Mouse (Mus musculus) brain, embryonic 18.5 days (tissue): ENCODE measurements around the gene Lsp1.

ENCODE experiments used
- DNase-seq: peaks from one replicate; pipeline ENCODE4 v3.0.0-alpha.2; 2012; ENCODE audit warnings: low read depth, low spot score

Lsp1 gene

DNA sequence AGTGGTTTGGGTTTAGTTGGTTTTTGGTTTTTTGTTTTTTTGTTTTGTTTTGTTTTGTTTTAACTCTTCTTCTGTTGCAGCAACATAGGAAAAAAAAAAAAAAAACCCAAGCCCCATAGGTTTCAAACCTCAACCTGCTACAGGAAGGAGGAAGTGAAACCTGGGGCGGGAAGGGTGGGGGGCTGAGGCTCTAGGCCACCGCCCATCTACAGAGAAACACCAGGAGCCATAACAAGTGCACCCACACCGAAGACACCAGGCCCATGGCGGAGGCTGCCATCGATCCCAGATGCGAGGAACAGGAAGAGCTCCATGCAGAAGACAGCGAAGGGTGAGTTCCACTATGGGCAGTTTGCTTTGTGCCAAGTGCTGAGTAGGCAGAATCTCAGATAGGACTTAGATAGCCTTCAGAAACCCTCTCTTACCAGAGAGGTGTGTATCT is at the start of gene Lsp1:
Lsp1 (plus strand) TSS at position 174 of the 442 bp plus-strand sequence.
- no peak for DNase-seq

DNA sequence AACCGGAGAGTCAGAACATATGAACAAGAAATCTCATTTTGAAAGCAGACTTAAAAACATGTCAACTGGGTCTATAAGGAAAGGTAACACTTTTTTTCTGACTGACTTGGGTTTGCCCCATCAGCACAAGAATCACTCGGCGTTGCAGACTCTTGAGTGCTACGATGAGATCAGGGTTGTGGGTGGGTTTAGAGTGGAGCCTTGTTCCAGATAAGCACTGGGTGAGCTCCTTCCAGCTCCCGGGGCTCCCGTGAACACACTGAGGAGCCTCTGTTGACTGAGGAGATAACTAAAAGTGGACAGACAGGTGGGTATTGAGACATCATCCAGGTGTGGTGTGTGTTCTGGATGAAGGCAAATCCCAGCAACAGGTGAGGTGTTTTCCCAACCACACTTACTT is 47.3 kb upstream of the Lsp1 start:
- DNase-seq, result no peak

DNA sequence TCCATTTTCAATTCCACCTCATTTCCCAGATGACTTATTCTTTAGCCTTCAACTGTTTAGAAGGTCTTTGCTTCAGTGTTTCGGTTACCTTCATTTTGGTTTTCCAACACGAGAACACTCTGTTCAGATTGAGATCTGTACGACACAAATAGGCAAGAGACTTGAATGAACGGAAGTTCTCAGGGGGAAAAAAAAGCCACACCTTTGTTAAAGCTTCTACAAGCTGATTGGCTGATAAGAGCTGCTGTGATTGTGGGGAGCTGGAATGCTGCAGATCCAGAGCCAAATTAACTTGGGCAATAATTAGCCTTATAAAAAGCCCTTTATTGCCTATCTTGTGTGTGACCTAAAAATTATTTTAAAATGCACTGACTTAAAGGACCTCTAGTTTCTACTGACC is 45.3 kb upstream of the Lsp1 start:
- DNase-seq, result no peak

DNA sequence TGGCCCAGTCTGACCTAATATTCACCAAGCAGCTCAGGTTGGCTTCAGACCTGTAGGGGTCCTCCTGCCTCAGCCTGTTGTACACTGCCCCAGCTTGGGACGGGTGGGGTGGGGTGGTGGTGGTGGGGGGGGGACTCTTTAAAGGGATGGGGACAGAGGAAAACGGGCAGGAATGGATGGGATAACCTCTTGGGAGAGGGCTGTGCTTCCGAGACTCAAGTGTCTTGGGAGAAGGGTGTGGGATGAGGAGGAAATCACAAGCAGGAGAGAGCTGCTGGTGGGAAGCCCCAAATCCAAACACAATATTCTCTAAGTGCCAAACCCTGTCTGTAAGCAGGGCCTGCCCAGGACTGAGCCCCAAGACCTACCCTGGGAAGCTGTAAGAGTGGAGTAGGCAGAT is 44.4 kb upstream of the Lsp1 start:
- DNase-seq, result no peak

DNA sequence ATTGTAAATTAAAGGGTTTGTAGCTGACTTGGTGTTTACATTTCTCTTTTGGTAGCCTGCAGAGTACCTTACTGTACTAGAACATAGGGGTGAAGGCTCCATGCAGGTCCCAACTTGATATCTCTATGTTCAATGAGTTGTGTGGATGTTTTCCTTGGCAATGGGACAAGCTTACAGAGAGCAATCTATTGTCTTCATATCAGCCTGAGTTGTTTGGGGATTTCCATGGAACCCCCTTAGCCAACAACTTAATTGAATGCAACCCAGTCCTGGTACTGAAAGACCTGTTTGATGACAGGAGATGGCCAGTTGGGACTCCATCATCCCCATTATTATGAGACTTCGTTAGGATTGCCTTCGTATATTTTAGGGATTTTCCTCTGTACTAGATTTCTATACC is 42.6 kb upstream of the Lsp1 start:
- DNase-seq, result no peak

DNA sequence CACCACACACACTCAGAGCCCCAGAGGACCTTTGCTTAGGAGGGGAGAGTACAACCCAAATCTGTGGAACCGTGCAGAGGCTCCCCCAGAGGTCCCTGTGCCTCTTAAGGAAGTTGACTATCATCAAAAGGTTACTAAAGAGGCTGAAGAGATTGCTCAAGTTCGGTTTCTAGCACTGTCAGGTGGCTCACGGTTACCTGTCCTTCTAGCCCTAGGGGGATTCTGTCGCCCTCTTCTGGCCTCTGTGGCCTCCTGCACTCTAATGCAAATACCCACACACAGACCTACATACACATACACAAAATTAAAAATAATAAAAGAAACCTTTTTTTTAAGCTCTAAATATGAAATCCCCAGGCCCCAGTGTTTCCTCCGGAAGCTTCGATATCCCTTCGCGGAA is 41.9 kb upstream of the Lsp1 start:
- no peak for DNase-seq

DNA sequence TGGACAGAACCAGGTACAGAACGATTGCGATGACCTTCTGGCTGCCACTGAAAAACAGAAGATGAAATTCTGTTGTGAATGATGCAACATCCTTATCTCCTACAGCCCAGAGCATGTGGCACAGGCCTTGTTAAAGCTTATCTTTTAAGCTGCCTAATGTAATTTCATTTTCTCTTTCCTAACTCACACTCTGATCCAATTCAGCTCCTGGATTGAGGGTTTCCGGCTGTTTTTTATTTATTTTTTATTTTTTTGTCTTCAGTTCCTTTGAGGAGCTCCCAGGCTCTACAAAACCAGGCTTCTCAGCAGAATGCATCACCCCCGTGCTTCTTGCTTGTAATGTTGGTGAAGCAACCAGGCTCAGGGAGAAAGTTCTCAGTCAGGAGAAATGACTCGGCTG is 40.7 kb upstream of the Lsp1 start:
- DNase-seq, result no peak

DNA sequence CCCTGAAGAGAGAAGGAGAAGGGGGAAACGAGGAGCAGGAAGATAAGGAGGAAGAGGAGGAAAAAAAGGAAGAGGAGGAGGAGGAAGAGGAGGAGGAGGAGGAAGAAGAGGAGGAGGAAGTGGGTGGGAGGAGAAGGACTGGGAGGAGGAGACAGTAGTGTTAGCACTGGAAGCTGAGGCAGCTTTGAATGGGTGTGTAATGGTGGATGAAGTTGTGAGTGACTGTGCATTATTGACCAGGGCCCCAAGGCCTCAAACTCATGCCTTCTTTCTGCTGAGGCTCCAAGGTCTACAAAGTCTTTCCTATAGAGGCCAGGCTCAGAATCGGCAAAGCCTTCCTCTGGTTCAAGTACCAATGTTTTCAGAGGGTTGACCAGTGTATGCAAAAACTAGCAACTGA is 38.8 kb upstream of the Lsp1 start:
- DNase-seq, result no peak

DNA sequence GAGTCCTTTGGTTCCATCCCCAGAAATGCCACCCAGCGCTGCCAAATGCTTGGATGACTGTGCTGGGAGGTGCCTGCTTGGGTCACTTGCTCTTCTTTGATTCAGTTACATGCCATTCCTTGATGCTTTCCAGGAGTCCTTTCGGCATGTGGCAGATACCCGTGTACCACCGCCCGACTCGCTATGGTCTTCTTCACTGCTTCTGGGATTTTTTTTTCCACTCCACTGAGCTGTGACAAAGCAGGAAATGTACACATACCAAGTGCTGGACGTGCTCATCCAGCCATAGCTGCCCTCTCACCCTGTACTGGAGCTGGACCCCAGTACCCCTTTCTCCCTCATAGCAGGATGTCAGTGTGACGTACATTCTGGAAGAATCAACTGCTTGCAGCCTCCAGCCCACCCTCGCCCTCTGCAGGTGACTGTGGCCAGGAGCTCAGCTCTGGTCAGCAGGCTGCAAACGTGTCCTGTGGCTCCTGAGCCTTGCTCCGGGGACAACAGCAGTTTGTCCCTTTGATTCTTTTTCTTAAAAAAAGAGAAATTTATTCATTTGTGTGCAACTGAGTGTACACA is 34.9 kb upstream of the Lsp1 start:
- DNase-seq, result no peak

DNA sequence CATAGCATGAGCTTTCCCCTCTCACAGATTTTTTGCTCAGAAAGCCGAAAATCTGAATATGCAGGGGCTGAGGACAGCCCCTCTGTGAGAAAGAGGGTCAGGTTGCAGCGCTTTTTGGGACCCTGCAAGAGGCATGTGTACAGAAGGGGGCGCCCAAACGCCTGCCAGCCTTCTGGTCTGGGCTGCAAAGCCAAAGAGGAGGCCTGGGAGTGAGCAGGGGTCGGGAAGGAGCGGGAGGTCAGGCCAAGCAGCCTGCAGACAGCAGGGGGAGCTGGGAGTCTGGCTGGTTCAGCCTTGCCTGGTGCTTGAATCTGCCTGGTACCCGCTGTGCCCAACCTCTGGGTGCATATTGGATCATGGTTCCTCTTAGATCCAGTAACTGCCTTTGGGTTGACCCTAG is 32.4 kb upstream of the Lsp1 start:
- no peak for DNase-seq

DNA sequence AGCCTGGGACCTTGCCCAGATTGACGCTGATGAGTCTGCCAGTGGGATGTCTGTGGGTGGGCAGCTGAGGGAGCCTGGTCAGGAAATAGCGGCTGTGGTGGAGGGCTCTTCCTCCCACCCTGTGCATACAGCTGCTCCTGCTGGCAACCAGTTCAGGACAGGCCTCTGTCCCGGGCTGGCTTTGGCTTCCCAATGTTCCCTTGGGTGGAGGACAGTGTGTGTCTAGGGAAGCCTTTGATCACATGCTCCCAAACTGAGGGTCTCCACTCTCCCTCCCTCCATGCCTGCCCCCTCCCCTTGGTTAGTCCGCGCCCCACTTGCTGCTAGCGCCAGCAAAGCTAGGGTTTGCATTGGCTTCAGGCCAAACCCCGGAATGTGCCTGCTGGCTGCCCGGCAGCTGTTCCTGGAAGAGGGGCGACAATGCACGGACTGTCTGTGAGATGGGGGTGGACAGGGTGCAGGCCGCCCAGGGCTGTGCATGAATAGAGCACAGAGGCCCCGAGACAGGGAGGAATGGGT is 30.4 kb upstream of the Lsp1 start:
- DNase-seq, result no peak

DNA sequence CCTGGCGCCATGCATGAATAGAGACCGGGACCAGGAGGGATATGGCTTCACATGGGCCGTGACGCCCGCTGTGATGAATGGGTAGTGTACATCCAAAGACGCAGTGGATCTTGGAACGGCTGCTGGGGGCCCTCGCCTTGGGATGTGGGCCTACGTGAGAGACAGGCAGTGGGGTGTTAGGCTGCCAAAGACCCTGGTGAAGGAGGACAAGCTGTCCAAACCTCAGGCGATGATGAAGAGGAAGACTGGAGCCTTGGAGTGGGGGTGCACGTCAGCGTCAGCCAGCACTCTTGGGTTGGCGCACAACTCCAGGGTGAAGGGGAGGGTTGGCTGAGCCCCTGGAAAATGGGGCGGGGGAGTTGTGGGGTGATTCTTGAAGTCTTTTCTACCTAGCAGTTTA is 29.5 kb upstream of the Lsp1 start:
- DNase-seq, result no peak

DNA sequence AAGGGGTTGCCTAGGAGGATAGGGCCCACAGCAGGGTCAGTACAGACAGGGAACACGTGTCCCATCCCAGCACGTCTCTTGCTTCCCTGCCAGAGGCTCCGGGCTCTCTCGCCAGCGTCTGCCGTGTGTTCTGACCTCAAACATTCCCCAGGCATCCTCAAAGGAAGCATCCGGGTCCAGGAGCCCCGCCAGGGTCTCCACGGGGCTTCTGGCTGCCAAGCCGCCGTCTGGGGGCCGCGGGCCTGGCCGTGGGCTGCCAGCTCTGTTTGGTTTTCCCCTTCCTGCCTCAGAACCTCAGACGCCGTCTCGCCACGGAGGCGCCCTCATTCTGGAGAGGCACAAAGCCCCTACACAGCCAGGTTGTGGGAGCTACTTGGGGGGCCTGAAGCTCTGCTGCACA is 27.0 kb upstream of the Lsp1 start:
- no peak for DNase-seq

DNA sequence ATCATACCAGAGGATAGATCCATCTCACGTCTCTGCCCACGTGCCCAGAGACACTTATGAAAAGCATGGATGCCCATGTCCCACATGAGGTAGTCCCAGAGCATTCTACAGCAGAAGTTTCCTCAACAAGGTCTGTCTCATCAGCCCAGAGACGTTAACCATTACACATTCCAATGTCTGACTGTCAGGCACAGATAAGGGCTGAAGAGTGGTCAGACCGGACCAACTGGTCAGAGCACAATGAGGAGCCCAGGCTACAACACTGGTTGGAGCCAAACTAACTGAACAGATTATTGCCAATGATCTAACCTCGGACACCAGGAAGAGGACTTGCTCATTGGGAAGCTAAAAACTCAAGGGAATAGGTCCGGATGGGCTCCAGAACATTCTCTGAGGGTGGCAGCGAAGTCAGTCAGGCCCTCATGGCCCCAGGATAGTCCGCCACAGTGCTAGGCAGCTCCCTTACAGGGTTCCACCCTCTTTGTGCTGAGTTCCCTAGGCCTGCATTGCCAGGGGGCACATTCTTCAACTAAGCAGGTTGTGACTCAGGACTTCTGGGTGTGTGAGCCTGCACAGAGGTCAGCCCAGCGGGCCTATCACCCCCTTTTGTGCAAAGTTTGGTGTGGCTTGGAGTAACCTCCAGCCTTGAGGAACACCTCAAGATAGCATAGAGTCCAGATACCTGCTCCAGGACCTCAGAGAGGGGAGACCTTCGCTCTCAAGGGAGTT is 26.3 kb upstream of the Lsp1 start, which contains the start of gene Syt8:
Syt8 (plus strand) TSS at position 714 of the 729 bp plus-strand sequence.
- DNase-seq, result no peak

DNA sequence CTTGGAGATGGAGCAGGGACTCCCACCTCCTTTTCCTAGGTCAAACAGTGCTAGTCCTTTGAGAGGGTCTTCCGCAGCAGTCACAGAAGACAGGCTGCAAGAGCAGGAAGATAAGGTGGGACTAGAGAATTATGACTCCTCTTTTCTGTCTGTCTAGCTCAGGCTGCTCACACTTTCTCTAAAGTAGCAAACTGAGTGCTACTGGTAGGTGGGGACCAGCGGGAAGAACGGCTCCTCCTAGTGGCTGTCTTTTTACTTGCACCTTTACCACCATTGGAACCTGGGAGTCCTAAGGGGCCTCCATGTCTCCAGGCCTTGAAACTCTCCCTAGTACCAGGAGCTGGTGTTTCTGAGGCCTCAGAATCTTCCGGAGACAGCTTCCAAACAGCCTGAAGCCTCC is 25.1 kb upstream of the Lsp1 start:
- DNase-seq, result no peak

DNA sequence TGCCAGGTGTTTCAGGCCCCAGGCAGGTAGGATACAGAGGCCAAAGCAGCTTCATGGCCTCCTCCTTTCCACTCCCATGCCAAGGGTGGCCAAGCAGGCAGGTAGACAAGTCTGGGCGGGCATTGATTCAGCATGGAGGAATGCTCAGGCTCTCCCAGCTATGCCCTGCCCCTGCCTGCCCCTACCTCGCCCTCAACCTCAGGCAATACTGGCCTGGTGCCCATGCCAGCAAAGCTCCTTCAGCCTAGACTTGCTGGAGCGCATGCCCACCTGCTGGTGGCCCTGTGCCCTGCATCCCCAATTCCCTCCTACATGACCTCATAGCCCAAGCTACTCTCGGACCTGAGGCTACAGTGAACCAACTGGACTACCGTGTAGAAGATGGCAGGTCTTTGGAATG is 23.3 kb upstream of the Lsp1 start:
- no peak for DNase-seq

DNA sequence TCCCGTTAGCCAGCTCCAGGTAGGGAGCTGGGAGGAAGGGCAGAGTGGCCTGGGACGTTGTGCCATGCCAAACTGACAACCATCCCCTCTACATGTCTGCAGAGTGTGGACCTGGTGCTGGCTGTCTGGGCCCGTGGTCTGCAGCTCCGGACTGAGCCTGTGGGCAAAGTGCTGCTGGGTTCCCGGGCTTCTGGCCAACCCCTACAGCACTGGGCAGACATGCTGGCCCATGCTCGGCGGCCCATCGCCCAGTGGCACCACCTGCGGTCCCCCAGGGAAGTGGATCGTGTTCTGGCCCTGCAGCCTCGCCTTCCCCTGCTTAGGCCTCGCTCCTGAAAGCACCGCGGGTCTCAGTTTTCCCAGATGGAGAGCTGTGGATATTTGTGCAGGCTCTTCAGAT is 20.6 kb upstream of the Lsp1 start:
- no peak for DNase-seq

DNA sequence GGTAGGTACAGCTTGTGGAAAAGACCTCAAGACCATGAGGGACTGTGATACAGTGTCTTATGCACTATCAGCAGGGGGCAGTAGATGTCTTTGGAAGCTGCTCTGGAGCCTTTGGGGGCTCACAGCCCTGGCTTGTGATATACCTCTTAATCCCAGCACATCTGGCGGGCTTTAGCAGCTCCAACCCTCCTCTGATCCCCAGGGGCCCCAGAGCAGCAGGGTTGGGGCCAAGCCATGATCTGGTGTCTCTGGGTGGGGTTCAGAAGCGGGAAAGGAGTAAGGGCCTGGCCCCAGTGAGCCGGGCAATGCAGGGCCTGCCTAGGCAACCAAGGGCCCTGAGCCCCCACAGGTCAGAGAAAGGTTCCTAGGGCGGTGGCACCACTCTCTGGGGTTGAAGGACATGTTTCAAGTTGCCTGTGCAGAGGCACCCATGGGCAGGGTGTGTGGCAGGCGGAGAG is 19.9 kb upstream of the Lsp1 start:
- DNase-seq, result no peak

DNA sequence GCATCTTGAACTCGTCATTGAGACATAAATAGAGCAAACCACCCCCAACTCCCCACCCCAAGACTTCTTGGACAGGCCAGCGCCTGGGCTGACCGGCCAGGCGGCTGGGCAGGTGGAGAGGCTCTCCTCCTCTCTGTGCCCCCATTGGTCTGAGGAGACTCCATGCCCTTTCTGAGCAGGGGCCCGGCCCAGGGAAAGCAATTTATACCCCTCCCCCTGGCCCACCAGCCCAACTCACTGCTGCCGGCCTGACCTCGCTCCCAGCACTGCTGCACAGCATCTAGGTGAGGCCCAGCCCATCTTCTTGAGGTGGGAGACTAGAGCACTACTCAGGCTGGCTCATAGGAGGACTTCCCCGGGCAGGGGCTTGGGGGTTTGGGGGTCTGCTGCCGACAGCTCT is 19.0 kb upstream of the Lsp1 start, which contains the start of gene Tnni2:
Tnni2 (plus strand) TSS at position 224 of the 400 bp plus-strand sequence.
- DNase-seq, result no peak

DNA sequence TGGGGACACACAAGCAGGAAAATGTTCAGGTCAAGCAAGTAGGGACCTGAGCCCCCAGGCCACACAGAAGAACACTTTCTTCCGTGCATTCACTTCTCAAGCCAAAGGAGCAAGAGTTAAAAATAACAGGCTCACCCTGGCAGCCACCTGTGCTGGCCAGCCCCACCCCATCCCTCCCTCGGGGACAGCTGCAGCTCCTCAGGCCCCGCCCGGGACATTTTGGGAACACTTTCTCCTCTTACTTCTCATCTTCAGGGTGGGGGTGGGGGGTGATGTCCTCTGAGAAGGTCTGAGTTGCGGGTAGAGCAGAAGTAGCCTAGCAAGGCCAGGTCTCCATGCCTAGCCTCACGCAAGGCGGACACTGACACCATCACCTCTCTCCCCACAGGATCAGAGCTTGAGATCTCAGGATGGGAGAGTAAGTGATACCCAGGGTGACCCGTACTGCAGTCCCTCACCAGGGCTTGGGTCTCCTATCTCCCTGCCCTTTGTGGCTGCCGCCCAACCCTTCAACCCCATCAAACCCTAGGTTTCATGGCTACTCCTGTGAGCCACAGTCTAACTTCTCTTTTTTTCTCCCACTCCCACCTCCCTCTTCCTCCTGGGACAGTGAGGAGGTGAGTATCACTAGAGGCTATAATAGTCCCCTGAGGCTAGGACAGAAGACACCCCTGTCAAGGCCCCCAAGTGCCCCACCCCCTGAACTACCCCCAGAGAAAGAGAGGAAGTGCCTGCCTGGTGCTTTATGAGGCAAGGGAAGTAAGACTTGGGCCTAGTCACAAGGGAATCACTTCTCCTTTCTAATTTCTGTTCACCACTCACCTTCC is 18.3 kb upstream of the Lsp1 start:
- no peak for DNase-seq

DNA sequence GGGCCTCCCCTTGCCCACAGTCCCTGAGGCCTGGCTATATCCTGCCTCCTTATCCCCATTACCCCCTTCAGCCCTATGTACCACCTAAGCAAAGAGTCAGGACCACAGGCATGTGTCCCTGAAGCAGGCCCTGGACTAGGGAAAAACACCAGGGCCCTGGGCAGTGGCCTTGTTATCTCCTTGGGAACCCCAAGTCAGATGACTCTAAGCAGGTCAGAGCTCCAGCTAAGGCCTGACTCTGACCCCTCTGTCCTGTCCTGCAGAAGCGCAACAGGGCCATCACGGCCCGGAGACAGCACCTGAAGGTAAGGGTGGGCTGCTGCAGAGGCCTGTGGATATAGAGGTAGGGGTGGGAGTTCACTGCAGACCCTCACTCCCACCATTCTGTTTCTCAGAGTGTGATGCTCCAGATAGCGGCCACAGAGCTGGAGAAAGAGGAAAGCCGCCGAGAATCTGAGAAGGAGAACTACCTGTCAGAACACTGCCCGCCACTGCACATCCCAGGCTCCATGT is 17.6 kb upstream of the Lsp1 start:
- no peak for DNase-seq

DNA sequence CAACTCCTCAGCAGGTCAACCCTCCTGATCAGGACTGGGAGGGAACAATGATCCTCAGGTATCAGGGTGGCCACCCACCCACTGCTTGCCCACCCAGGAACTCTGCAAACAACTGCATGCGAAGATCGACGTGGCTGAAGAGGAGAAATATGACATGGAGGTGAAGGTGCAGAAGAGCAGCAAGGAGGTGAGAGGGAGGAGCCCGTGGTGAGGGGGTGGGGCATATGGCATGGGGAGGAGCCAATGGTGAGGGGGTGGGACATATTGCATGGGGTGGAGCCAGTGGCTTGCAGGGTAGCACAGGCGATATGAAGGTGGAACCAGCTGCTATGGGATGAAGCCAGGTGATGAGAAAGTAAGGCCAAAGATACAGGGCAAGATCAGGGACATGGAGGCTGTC is 17.1 kb upstream of the Lsp1 start:
- DNase-seq, result no peak
